Mouse (Mus musculus) cortical plate, adult 2 months (tissue): Measurements from ENCODE around the gene Fzd1. TPM values are rescaled to one million over a fixed set of nuclear protein-coding genes. Genes with fewer than 3 reads are reported as not detected.

Experiments
- H3K27ac ChIP-seq: fragments of 200-500 bp; 2 replicates; pipeline ENCODE4 v1.5.1; 2012; ENCODE audit warnings: low read length, control low read depth, inconsistent platforms; ENCODE audit not compliant: insufficient read depth
- H3K4me1 ChIP-seq: fragments of 200-500 bp; 2 replicates; pipeline ENCODE4 v1.6.1; 2011; ENCODE audit warnings: low read length; ENCODE audit not compliant: control insufficient read depth, insufficient read depth
- H3K4me3 ChIP-seq: fragments of 200-500 bp; 2 replicates; pipeline ENCODE4 v1.5.1; 2011; ENCODE audit warnings: mild to moderate bottlenecking, low read length, control low read depth; ENCODE audit not compliant: insufficient read depth
- CTCF ChIP-seq: fragments of 200-500 bp; IDR thresholded peaks from 2 replicates; pipeline ENCODE4 v1.5.1; 2011; ENCODE audit warnings: mild to moderate bottlenecking, control low read depth, low read length; ENCODE audit not compliant: insufficient read depth; ENCODE audit errors: extremely low read depth
- POLR2A ChIP-seq: fragments of 200-500 bp; IDR thresholded peaks from 2 replicates; pipeline ENCODE4 v1.6.1; 2011; ENCODE audit warnings: mild to moderate bottlenecking, low read length, control low read depth; ENCODE audit not compliant: insufficient read depth; ENCODE audit errors: extremely low read depth
- polyA plus RNA-seq: library from polyadenylated mRNA; depleted of rRNA; stranded (reverse); fragments of >200 nt; gene quantifications from 2 replicates; pipeline ENCODE4 v1.2.3, GENCODE M21; 2012; rRNA removed

The Fzd1 gene
- 8.1 and 8.8 TPM in 2 replicates for polyA plus RNA-seq

- no peak for TF ChIP-seq CTCF
- peak; percentile 49 for TF ChIP-seq POLR2A
Observed at GRCm38 (mm10) chr5:4757902-4758301, at the start of gene Fzd1. Fzd1 (minus strand) TSS chr5:4758035.

DNA sequence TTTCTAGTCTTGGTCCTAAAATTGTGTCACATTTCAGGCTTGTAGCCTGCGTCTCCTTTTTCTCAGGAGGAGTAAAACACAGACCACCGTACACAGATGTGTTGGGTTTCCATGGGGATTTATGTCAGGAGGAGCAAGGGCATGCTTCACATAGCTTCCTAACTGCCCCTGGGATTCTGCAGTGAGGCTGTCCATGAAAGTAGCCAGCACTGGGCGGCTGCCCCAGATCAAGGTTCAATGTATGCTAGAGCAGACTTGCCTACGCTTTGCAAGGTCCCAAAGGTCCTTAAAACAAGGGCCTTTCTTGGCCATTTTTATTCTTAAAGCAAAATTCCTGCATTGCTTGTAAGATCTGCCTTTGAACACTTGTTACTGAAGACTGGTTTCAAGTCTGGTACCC lies 47.4 kb upstream of the Fzd1 start:
- no peaks in the 10 kb centered on the region for H3K4me1 ChIP-seq
- H3K27ac ChIP-seq: no peak overlapping the region
- TF ChIP-seq POLR2A: no peak
- H3K4me3 ChIP-seq: no peak overlapping the region

More at GRCm38 (mm10) chr5:4757902-4758301, at the start of gene Fzd1:
- Histone ChIP-seq H3K27ac (peak within 1 kb of the TSS; percentile 76; the same call in 1 of the 2 replicates), H3K4me1 (peaks cover 1% of the 10 kb centered on the region; the same call in 1 of the 2 replicates), H3K4me3 (peak within 1 kb of the TSS; percentile 53)

DNA sequence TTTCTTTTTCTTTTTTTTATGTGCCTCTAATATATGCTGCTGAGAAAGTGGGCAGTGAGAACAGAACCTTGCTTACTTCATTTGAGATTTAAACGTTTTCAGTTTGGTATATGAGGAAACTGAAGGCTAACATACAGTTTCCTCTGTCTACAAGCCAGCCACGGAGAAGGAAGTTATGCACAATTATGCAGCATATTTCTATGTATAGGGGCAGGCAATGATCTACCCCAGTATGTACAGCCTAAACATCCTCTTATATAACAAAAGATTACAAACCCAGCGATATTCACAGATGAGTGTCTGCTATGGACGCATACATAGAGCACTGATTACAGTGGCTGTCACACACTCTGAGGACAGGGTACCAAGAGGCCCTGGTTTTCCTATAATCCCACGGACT lies 45.9 kb upstream of the Fzd1 start:
- TF ChIP-seq CTCF (no peak), POLR2A (no peak)
- H3K4me3 ChIP-seq: no peak overlapping the region

DNA sequence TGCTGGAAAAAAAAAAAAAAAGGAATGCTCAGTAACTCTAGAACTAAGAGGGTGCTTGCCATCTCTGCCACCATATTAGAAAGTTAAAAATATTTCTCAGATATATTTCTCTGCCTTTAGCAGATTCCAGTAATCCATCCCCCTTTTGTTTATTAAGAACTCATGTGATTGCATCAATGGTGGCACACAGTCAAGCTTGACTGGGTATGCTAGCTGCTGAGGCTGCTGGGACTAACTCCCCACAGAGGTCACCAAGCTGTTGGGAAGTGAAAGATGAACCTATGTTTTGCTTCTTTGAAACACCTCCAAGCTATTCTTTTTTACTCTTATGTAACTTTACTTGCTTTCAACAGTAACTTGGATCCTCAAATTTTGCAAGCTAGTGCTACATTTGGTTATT lies 44.1 kb upstream of the Fzd1 start:
- TF ChIP-seq CTCF (no peak), POLR2A (no peak)
- H3K4me1 ChIP-seq: no peaks in the 10 kb centered on the region
- no peak overlapping the region for H3K27ac ChIP-seq
- H3K4me3 ChIP-seq: no peak overlapping the region

More for the DNA sequence above, 45.9 kb upstream of the Fzd1 start:
- Histone ChIP-seq H3K4me1 (no peaks in the 10 kb centered on the region), H3K27ac (no peak overlapping the region)

GRCm38 (mm10) chr5:4801096-4801850 lies 43.4 kb upstream of the Fzd1 start:
- TF ChIP-seq CTCF (no peak), POLR2A (no peak)
- Histone ChIP-seq H3K27ac (no peak overlapping the region), H3K4me1 (no peaks in the 10 kb centered on the region), H3K4me3 (no peak overlapping the region)

DNA sequence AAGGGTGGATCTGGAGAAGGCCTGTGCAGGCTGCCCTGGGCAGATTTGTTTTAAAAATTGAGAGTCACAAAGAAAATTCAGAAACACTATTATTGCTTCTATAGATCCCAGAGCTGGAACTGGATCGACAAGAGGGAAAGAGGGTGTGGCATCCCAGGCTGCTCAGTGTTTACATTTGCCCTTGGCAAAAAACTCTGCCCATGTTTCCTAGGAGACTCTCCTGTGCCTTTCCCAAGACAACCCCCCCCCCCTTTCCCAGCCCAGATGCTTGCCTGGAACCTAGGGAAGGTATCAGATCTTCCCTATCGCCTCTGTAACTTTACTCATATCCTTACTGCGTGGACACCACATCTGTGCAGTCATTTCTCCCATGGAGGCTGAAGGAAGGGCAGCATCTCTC lies 33.4 kb upstream of the Fzd1 start:
- H3K4me1 ChIP-seq: no peaks in the 10 kb centered on the region
- TF ChIP-seq CTCF: no peak
- no peak for TF ChIP-seq POLR2A
- no peak overlapping the region for H3K27ac ChIP-seq
- no peak overlapping the region for H3K4me3 ChIP-seq

- Histone ChIP-seq H3K27ac (no peak overlapping the region), H3K4me3 (no peak overlapping the region), H3K4me1 (no peaks in the 10 kb centered on the region)
- no peak for TF ChIP-seq POLR2A
- no peak for TF ChIP-seq CTCF
Observed at GRCm38 (mm10) chr5:4790265-4790664, 32.4 kb upstream of the Fzd1 start.

- no peaks in the 10 kb centered on the region for H3K4me1 ChIP-seq
- H3K27ac ChIP-seq: no peak overlapping the region
- TF ChIP-seq POLR2A (no peak), CTCF (no peak)
- no peak overlapping the region for H3K4me3 ChIP-seq
Observed at GRCm38 (mm10) chr5:4788484-4788883, 30.6 kb upstream of the Fzd1 start.

DNA sequence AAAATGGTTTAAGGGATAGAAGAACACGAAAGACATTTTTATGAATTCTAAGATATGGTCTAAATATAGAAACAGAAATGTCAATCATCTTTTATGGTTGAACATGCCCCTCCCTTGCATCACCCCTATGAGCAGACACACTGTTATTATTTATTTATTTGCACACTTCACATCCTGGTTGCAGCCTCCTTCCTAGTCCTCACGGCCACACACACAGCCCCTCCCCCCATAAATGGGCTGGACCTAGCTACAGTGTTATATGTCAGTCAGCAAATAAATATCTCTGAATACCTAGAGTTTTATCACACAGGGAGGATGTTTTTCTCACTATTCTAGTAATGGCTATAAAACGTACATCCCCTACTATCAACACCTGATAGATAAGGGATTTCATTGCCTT lies 29.0 kb upstream of the Fzd1 start:
- no peaks in the 10 kb centered on the region for H3K4me1 ChIP-seq
- no peak overlapping the region for H3K4me3 ChIP-seq
- H3K27ac ChIP-seq: no peak overlapping the region
- TF ChIP-seq POLR2A (no peak), CTCF (no peak)

DNA sequence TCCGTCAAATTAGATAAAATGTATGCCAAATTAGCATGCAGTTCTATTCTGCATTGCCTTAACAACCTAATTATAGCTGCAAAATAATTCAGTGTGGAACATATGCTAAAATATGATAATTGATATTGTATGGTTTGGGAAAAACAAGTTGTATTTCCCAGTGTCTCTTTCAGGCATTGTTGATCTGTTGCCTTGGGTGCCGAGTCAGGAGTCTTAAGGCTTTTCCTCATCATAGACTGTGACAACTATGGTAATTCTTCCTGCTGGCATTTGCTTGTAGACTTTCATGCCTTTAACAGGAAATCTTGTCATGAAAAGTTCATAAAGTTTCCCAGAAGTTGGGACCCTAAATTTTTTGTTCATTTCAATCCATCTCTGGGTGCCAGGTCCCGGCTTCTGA lies 20.4 kb upstream of the Fzd1 start:
- no peaks in the 10 kb centered on the region for H3K4me1 ChIP-seq
- H3K27ac ChIP-seq: no peak overlapping the region
- TF ChIP-seq CTCF (no peak), POLR2A (no peak)
- H3K4me3 ChIP-seq: no peak overlapping the region
